ENCODE assay signal across 9 mouse cellular contexts in genomic region chr10:95898471-95899154, GRCm38 (mm10). TPM values are rescaled to one million over a fixed set of nuclear protein-coding genes. Genes with fewer than 3 reads are reported as not detected.
DNase-seq lines count a peak whose midpoint lies in the region; ATAC-seq lines count a peak whose summit lies in the region.
"Had no signal": no experiment of that assay in that cellular context is flagged by ENCODE, and none has a peak within 500 bp of the region (broad histone marks: within the 10 kb centered on the region; RNA-seq: fewer than 3 reads in every experiment).

No protein-coding gene starts in this region.

- H3K4me2 ChIP-seq in forebrain, embryonic 14.5 days (ENCODE audit: low read length) = no peak overlapping the region
- no peak overlapping the region for H3K4me2 ChIP-seq in forebrain, embryonic 16.5 days (ENCODE audit: low read length)
- H3K4me2 ChIP-seq: liver, embryonic 13.5 days had no signal

- WGBS in forebrain, embryonic 14.5 days = 66% methylated on average over 5 of the region's 5 CpGs
- WGBS in forebrain, embryonic 16.5 days = 69% methylated on average over 5 of the region's 5 CpGs

- peak; percentile 58 for DNase-seq in forebrain, embryonic 14.5 days (ENCODE audit: low spot score)
- DNase-seq in right cerebral cortex, adult 18-20 months = peak; percentile 19
- no peak for DNase-seq in right cerebral cortex, postnatal 4 days
- DNase-seq in c-Kit-positive CD71-negative TER-119-negative erythroid progenitor cells, embryonic 14.5 days (ENCODE audit: low read depth) = peak; percentile 18
- peak; percentile 30 to 33 for DNase-seq in kidney, adult 8-10 months
- DNase-seq in lung, postnatal 36 days = peak; percentile 54
- no peak for DNase-seq in urinary bladder, postnatal 10 days (ENCODE audit: low spot score)
- DNase-seq: liver, embryonic 13.5 days had no signal

- H3K4me3 ChIP-seq in forebrain, embryonic 14.5 days (ENCODE audit: low read depth, low read length) = no peak overlapping the region
- no peak overlapping the region for H3K4me3 ChIP-seq in forebrain, embryonic 16.5 days (replicated peaks; ENCODE audit: low read length)
- H3K4me3 ChIP-seq: liver, embryonic 13.5 days had no signal

- H3K9me3 ChIP-seq in forebrain, embryonic 14.5 days (replicated peaks; ENCODE audit: control insufficient read depth, low read length) = no peaks in the 10 kb centered on the region
- H3K9me3 ChIP-seq in forebrain, embryonic 16.5 days (ENCODE audit: control insufficient read depth, low read length) = no peaks in the 10 kb centered on the region
- H3K9me3 ChIP-seq: liver, embryonic 13.5 days had no signal

- H3K27me3 ChIP-seq in forebrain, embryonic 14.5 days (replicated peaks; ENCODE audit: control insufficient read depth, insufficient read depth, low read length) = no peaks in the 10 kb centered on the region
- H3K27me3 ChIP-seq in forebrain, embryonic 16.5 days (replicated peaks; ENCODE audit: control insufficient read depth, insufficient read depth, low read length) = no peaks in the 10 kb centered on the region
- H3K27me3 ChIP-seq: liver, embryonic 13.5 days had no signal

- ATAC-seq in forebrain, embryonic 14.5 days = no peak
- ATAC-seq in forebrain, embryonic 16.5 days = no peak

- H3K27ac ChIP-seq in forebrain, embryonic 14.5 days (ENCODE audit: low read depth, low read length) = no peak overlapping the region
- H3K27ac ChIP-seq in forebrain, embryonic 16.5 days (ENCODE audit: low read length) = no peak overlapping the region
- H3K27ac ChIP-seq: liver, embryonic 13.5 days had no signal

- no peak overlapping the region for H3K9ac ChIP-seq in forebrain, embryonic 14.5 days (ENCODE audit: low read length)
- H3K9ac ChIP-seq in forebrain, embryonic 16.5 days (replicated peaks; ENCODE audit: low read depth, low read length) = no peak overlapping the region
- H3K9ac ChIP-seq: liver, embryonic 13.5 days had no signal

- no peaks in the 10 kb centered on the region for H3K4me1 ChIP-seq in forebrain, embryonic 14.5 days (ENCODE audit: control insufficient read depth, insufficient read depth, low read length)
- peaks cover 8% of the 10 kb centered on the region; the same call in 1 of the 2 replicates for H3K4me1 ChIP-seq in forebrain, embryonic 16.5 days (replicated peaks; ENCODE audit: control insufficient read depth, insufficient read depth, low read length)

- H3K36me3 ChIP-seq in forebrain, embryonic 14.5 days (ENCODE audit: control insufficient read depth, insufficient read depth, low read length) = no peaks in the 10 kb centered on the region
- H3K36me3 ChIP-seq in forebrain, embryonic 16.5 days (ENCODE audit: control insufficient read depth, insufficient read depth) = no peaks in the 10 kb centered on the region
- H3K36me3 ChIP-seq: liver, embryonic 13.5 days had no signal

RNA-seq across cellular contexts. Expression of gene Eea1, which starts 41.8 kb away (rescaled TPM):
- 15.5 and 18.9 TPM in 2 replicates for polyA plus RNA-seq in forebrain, embryonic 14.5 days (2014; fragmentation: Nextera tagmentation; extraction: Ambion mirVana)
- 15.8 and 16.6 TPM in 2 replicates for polyA plus RNA-seq in forebrain, embryonic 16.5 days (2015; fragmentation: Nextera tagmentation; extraction: Ambion mirVana)

RNA-seq across cellular contexts. Expression of gene Gm33543, which starts 55.9 kb away (rescaled TPM):
- not detected in 2 replicates for polyA plus RNA-seq in forebrain, embryonic 14.5 days (2014; fragmentation: Nextera tagmentation; extraction: Ambion mirVana)
- not detected in 2 replicates for polyA plus RNA-seq in forebrain, embryonic 16.5 days (2015; fragmentation: Nextera tagmentation; extraction: Ambion mirVana)
- polyA plus RNA-seq: liver, embryonic 13.5 days had no signal

Comparison
In these comparisons a context has a peak if more than half of its experiments do, and no peak if none do; other contexts are left out.
1. DNase-seq: peak in forebrain, embryonic 14.5 days (single experiment), right cerebral cortex, adult 18-20 months (single experiment), c-Kit-positive CD71-negative TER-119-negative erythroid progenitor cells, embryonic 14.5 days (single experiment), kidney, adult 8-10 months (2 of 2) and lung, postnatal 36 days (single experiment); none in right cerebral cortex, postnatal 4 days (single experiment) and urinary bladder, postnatal 10 days (single experiment).